Mouse (Mus musculus) Patski (cell line): Measurements from ENCODE around the gene Skp1a. TPM values are rescaled to one million over a fixed set of nuclear protein-coding genes. Genes with fewer than 3 reads are reported as not detected.

Source experiments
- ATAC-seq: fragments of 100-300 bp; one replicate; pipeline ENCODE4 v1.8.0; 2021
- CTCF ChIA-PET: fragments of 350-600 bp; sonication (Branson Sonifier 250); formaldehyde crosslinking; loops from one replicate; lab custom pipeline; 2022; ENCODE audit warnings: inconsistent platforms; lab: Charles Lee
- POLR2A ChIA-PET: fragments of 350-600 bp; sonication (Branson Sonifier 250); formaldehyde crosslinking; loops from one replicate; lab custom pipeline; 2022; ENCODE audit warnings: antibody characterized with exemption, inconsistent platforms; lab: Charles Lee
- DNase-seq: peaks from one replicate; pipeline ENCODE4 v3.0.0-alpha.2; 2011; ENCODE audit warnings: low read depth, low spot score
- H3K27me3 ChIP-seq: fragments of 371-371 bp; one replicate; pipeline ENCODE4 v1.5.1; 2021
- CTCF ChIP-seq: fragments of 100-300 bp; IDR thresholded peaks from one replicate; pipeline ENCODE4 v1.5.1; 2021
- in situ Hi-C: fragments of 300-500 bp; cut with MboI; formaldehyde crosslinking; loops from 3 replicates; pipeline ENCODE4 v1.11.1; 2018; ENCODE audit warnings: low pct_unique_long_range_greater_than_20kb, mixed read lengths
- polyA plus RNA-seq: library from polyadenylated mRNA; unstranded; gene quantifications from one replicate; pipeline ENCODE4 v1.2.3, GENCODE M21; 2021

Gene Skp1a
- polyA plus RNA-seq, 1 experiment from 2014 or later: 485 TPM

DNA sequence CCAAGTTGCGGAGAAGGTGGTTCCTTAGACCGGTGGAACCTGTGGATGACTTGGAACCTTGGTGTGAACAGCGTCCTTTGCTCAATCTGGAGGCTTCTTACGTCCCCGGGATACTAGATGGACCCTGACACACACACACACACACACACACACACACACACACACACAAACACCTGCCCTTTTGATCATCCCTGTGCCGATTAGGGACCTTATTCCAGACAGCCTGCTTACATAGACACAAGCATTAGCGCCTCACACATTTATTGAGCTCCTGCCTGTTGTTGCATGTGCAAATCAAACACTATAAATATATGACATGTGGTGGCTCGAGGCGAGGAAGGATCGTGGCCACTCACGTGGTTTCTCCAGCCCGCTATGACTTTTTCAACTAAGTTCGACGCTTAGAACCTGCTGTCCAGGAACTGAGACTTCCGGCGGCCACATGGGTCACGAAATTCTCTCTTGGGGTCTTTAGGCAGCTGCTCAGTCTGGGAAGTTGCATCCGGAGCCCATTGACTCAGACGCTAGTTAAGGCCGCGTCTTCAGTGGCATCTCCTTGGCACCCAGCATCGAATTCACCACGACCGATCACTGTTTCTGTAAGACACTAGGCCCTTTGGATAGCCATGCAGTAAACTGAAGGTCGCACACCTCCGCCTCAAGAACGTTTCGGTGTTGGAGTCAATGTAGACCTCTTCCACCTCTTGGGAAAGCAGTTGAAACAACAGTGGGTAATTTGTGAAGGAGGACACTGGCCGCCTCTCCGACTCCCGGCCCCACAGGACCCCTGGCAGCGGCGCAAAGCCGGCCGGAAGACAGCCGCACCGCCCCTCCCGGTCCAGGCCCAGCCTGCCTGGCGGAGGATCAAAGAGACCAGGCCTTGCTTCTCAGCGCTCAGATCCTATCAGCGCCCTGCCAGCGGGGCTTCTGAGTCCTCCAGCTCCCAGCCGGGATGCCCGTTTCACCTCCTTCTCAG, 52.1 kb downstream of the Skp1a start:
- in situ Hi-C loops: no loop called here
- ChIA-PET POLR2A (interaction anchor here (0.6 kb wide), 1 partner anchor 51 kb away, joined by 3 read pairs; no protein-coding TSS in a partner anchor), CTCF (no interaction called here)
- ATAC-seq: no peak
- H3K27me3 ChIP-seq: peaks cover 3% of the 10 kb centered on the region
- no peak for DNase-seq
- TF ChIP-seq CTCF: no peak

DNA sequence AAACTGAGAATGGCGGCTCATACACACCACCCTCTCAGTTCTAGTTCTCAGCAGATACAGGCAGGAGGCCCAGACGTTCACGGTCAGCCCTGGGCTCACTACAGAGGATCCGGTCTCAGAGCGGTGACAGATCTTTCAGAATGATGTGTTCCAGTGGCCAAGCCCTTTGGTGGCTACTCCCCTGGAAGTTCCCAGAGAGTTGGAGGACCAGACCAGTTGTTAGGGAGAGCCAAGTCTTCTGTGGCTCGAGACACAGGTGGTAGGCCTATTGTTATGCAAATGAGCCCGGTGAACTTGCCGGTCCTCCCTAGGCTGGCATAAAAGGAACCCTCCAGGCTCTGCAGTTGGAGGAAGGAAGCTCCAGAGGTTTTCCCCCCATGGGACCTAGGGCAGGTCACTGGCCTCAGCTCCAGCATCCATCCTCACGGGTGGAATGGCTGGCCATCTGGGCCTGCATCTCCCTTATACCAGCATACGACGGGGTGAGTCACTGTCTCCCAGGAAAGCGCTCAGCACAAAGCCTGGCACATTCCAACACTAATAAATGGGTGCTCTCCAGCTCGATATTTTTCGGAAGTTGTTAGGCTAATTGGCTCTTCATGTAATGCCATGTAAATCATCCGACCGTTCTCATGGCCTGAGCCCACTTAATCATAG, 54.6 kb downstream of the Skp1a start:
- in situ Hi-C loops: no loop called here
- no peak for TF ChIP-seq CTCF
- H3K27me3 ChIP-seq: peaks cover 3% of the 10 kb centered on the region
- ChIA-PET POLR2A (interaction anchor here (0.6 kb wide), 1 partner anchor 16 kb away, joined by 4 read pairs; no protein-coding TSS in a partner anchor), CTCF (interaction anchor here (1.2 to 3.3 kb wide), 3 partner anchors 11 to 32 kb away, joined by 3 to 13 read pairs (median 4); no protein-coding TSS in a partner anchor)
- DNase-seq (no peak), ATAC-seq (no peak)

DNA sequence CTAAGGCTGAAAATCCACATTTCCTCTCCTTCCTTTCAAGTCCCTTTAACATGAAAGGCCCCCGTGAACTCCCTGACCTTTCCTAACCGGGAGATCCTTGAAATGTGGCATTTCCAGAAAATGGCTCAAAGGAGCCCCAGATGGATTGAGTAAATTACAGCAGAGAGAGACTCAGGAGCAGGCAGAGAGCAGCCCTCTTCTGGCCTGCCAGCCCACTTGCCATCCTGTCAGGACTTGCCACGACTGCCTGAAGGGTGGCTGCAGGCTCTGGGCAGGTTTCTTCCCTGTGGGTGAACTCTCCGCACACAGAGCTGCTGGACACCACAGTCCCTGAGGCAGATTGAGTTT, 55.1 kb downstream of the Skp1a start:
- ChIA-PET CTCF (interaction anchor here (1.2 to 3.3 kb wide), 3 partner anchors 10 to 33 kb away, joined by 3 to 13 read pairs (median 4); no protein-coding TSS in a partner anchor), POLR2A (interaction anchor here (0.6 kb wide), 1 partner anchor 16 kb away, joined by 4 read pairs; no protein-coding TSS in a partner anchor)
- TF ChIP-seq CTCF: no peak
- peaks cover 2% of the 10 kb centered on the region for H3K27me3 ChIP-seq
- ATAC-seq: no peak
- in situ Hi-C loops: no loop called here
- no peak for DNase-seq

DNA sequence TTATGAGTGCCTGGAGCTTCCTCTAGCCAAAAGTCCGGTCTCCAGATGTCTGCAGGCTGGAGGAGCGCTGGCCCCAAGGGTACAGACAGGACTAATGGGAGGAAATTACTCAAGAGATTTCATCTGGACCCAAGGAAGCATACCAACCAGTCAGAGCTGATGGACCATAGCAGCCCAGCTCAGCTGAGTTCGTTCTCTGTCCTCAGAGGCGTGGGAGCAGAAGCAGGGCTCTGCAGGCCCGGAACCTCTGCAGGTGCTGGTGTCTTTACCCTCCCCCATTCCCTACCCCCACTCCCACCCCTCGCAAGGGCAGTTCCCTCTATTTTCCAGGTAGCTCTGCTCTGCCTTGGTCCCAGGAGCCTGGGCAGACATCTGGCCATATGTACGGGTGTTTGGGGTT, 60.6 kb downstream of the Skp1a start:
- DNase-seq (peak; percentile 51), ATAC-seq (peak; percentile 83)
- ChIA-PET POLR2A (no interaction called here), CTCF (interaction anchor here (0.8 kb wide), 1 partner anchor 51 kb away, joined by 3 read pairs; no protein-coding TSS in a partner anchor)
- H3K27me3 ChIP-seq: no peaks in the 10 kb centered on the region
- TF ChIP-seq CTCF: no peak
- in situ Hi-C loops: no loop called here

DNA sequence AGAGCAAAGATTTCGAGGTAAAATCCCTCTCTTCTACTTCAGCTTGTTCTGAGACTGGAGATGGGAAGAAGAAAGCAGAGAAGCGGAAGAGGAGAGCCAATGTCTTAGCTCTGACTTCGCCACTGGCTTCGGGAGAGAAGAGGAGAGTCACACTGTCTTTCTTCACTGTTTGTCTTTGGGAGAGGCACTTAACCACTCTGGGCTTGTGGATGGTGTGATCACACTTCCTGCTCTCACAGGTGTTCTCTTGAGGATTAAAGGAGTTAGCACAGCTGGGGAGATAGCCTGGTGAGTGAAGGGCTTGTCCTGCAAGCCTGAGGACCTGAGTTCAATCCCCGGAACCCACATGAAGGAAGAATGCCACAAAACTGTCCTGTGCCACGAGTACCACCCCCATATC, 61.1 kb downstream of the Skp1a start:
- no peak for DNase-seq
- in situ Hi-C loops: no loop called here
- POLR2A ChIA-PET: interaction anchor here (0.6 kb wide), 1 partner anchor 49 kb away, joined by 3 read pairs; no protein-coding TSS in a partner anchor
- H3K27me3 ChIP-seq: no peaks in the 10 kb centered on the region
- no peak for ATAC-seq
- CTCF ChIA-PET: interaction anchor here (0.8 kb wide), 1 partner anchor 51 kb away, joined by 3 read pairs; no protein-coding TSS in a partner anchor
- TF ChIP-seq CTCF: no peak

DNA sequence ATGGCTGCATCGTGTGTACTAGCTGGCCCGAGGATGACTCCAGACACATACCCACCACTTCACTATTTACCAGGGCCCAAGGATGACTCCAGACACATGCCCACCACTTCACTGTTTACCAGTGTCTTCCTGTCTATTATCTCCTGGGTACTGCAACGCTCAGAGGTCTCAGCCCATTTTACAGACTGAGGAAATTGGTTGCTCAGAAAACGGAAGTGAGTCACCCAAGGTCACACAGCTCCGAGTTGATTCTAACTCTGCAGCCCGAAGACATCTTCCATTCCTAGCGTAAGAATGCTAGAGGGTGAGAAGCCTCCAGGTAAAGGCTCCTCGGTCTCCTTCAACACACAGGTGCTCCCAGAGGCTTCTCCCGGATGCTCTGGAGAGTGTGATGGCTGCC, 62.3 kb downstream of the Skp1a start:
- H3K27me3 ChIP-seq: no peaks in the 10 kb centered on the region
- POLR2A ChIA-PET: interaction anchor here (0.6 kb wide), 1 partner anchor 48 kb away, joined by 3 read pairs; no protein-coding TSS in a partner anchor
- in situ Hi-C loops: no loop called here
- DNase-seq (no peak), ATAC-seq (no peak)
- CTCF ChIA-PET: interaction anchor here (1.1 to 1.4 kb wide), 3 partner anchors 14 to 43 kb away, joined by 4 to 6 read pairs (median 4); no protein-coding TSS in a partner anchor
- no peak for TF ChIP-seq CTCF

Other genes with a start within 250 kb of the Skp1a start
- gene Ube2b, start 231.2 kb upstream of the Skp1a start, polyA plus RNA-seq: 227 TPM
- gene Cdkl3, start 227.8 kb upstream of the Skp1a start, polyA plus RNA-seq: 6.3 TPM
- 78.7 TPM for gene Ppp2ca, start 133.3 kb upstream of the Skp1a start, polyA plus RNA-seq
- not detected for gene Olfr1373, start 86.5 kb upstream of the Skp1a start, polyA plus RNA-seq
- not detected for gene Olfr1371, start 18.0 kb upstream of the Skp1a start, polyA plus RNA-seq
- gene Tcf7, start 51.0 kb downstream of the Skp1a start, polyA plus RNA-seq: 5.4 TPM
- 498 TPM for gene Vdac1, start 128.9 kb downstream of the Skp1a start, polyA plus RNA-seq
- gene 9530068E07Rik, start 164.4 kb downstream of the Skp1a start, polyA plus RNA-seq: 254 TPM